Mouse (Mus musculus): ENCODE data around the gene Ctnna3.

- no peak for TF ChIP-seq CTCF (IDR thresholded peaks at IDR 0.05; ENCODE audit: low read depth, low read length)
- no peak for TF ChIP-seq POLR2AphosphoS5 (IDR thresholded peaks at IDR 0.05; ENCODE audit: insufficient replicate concordance, low read depth, low read length)
- TF ChIP-seq GATA1 (IDR thresholded peaks at IDR 0.05; ENCODE audit: borderline replicate concordance, low read length): no peak
- no peak for TF ChIP-seq TAL1 (conservative IDR thresholded peaks at IDR 0.05; ENCODE audit: low read depth, low read length)
Measured at GRCm38 (mm10) chr10:64870888-64871287, 1441.0 kb downstream of the Ctnna3 start.

Measured in G1E (cell line).